Mouse (Mus musculus): ENCODE measurements around the gene Tnni1.

DNA sequence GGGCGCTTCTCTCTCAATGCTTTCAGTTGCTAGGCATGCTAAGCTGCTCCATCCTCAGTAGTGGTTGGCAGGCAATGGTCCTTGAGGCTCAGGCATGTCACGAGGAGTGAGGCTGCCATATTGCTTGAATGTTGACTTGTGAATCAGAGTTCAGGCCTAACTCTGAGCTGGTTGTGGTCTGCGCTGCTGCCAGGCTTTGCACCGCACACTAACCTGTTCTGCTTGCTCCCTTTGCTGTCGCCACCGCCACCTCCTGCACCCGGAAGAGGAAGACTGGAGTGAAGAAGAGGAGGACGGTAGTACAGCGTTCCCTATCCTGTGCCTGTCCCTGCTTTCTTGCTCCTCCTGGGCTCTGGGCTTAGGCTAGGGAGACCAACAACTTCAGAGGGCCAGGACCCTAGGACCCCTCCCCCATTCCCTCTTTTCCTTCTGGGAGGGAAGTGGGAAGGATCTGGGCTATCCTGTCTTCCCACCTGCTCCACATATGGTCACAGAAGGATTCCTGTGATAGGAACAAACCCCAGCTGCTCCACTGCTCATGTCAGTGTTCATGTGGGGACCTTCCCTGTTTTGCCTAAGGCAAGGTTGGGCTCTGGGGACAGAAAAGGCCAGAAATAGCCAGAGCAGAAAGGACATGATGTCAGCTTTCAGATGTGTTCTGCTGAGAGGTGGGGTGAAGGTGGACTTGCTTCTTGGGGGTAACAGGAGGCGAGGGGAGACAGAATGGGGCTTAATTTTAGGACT, 64.5 kb downstream of the Tnni1 start:
- TF ChIP-seq CTCF (IDR thresholded peaks at IDR 0.05; ENCODE audit: borderline replicate concordance, insufficient read depth, low read depth, low read length) (no peak), POLR2A (IDR thresholded peaks at IDR 0.05; ENCODE audit: borderline replicate concordance, insufficient read depth, low read length) (no peak)
